Mouse (Mus musculus) CH12.LX (cell line): Measurements from ENCODE around the gene Gm20388.

Source experiments
- CTCF ChIP-seq, 2 experiments: IDR thresholded peaks in 1 of 2; conservative IDR thresholded peaks in 1 of 2; 2 replicates each; pipeline ENCODE4 v1.5.1; 2011 to 2012; ENCODE audit warnings: low read depth in 2 of 2, low read length in 2 of 2, improper control_type of control experiment in 1 of 2, inconsistent platforms in 1 of 2, mild to moderate bottlenecking in 1 of 2, moderate library complexity in 1 of 2
- GABPA ChIP-seq: IDR thresholded peaks from 2 replicates; pipeline ENCODE4 v1.6.1; 2012; ENCODE audit warnings: low read depth, low read length, improper control_type of control experiment, inconsistent platforms; ENCODE audit not compliant: insufficient replicate concordance
- MAFK ChIP-seq: IDR thresholded peaks from 2 replicates; pipeline ENCODE4 v1.6.1; 2011; ENCODE audit warnings: low read length, improper control_type of control experiment; ENCODE audit not compliant: insufficient replicate concordance
- MAX ChIP-seq: IDR thresholded peaks from 2 replicates; pipeline ENCODE4 v1.6.1; 2011; ENCODE audit warnings: low read length, improper control_type of control experiment
- MAZ ChIP-seq: IDR thresholded peaks from 2 replicates; pipeline ENCODE4 v1.6.1; 2012; ENCODE audit warnings: low read depth, mild to moderate bottlenecking, inconsistent platforms, low read length, improper control_type of control experiment, moderate library complexity
- MXI1 ChIP-seq: IDR thresholded peaks from 2 replicates; pipeline ENCODE4 v1.6.1; 2011; ENCODE audit warnings: mild to moderate bottlenecking, low read depth, low read length, improper control_type of control experiment
- MYC ChIP-seq: IDR thresholded peaks from 2 replicates; pipeline ENCODE4 v1.6.1; 2011; ENCODE audit warnings: low read depth, mild to moderate bottlenecking, improper control_type of control experiment, low read length
- POLR2A ChIP-seq: IDR thresholded peaks from 2 replicates; pipeline ENCODE4 v1.6.1; 2011; ENCODE audit warnings: low read depth, mild to moderate bottlenecking, improper control_type of control experiment, low read length
- POLR2AphosphoS2 ChIP-seq: IDR thresholded peaks from 2 replicates; pipeline ENCODE4 v1.6.1; 2011; ENCODE audit warnings: low read depth, low read length, improper control_type of control experiment
- RCOR1 ChIP-seq: conservative IDR thresholded peaks from 2 replicates; pipeline ENCODE4 v1.6.1; 2012; ENCODE audit warnings: low read depth, mild to moderate bottlenecking, inconsistent platforms, low read length, improper control_type of control experiment
- SMC3 ChIP-seq: IDR thresholded peaks from 2 replicates; pipeline ENCODE4 v1.6.1; 2011; ENCODE audit warnings: low read depth, low read length, improper control_type of control experiment
- USF1 ChIP-seq: IDR thresholded peaks from 2 replicates; pipeline ENCODE4 v1.6.1; 2014; ENCODE audit warnings: low read depth, mild to moderate bottlenecking, inconsistent platforms, low read length, improper control_type of control experiment
- ZKSCAN1 ChIP-seq: IDR thresholded peaks from 2 replicates; pipeline ENCODE4 v1.6.1; 2012; ENCODE audit warnings: low read depth, inconsistent platforms, low read length, improper control_type of control experiment, borderline replicate concordance
- ZNF384 ChIP-seq: IDR thresholded peaks from 2 replicates; pipeline ENCODE4 v1.6.1; 2012; ENCODE audit warnings: low read depth, low read length, improper control_type of control experiment, inconsistent platforms

DNA sequence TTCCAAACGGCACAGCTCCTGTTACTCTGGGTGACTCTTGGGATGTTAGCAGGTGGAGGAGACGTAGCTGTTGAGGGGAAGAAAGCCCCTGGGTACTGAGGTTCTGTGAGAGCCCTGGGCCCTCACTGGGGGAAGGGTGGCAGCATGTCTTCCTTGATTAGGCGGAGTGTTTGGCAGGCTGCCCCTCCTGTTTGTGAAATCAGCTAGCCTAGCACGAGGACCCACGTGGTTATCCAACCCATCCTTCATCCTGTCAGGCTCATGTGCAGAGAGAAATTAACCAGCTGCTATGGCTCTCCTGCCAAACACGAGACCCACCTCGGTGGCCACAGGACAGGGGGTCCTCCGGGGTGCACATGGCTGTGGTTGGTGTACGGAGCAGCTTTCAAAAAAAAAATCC is 2195.6 kb downstream of the Gm20388 start:
- TF ChIP-seq ZKSCAN1 (no peak), GABPA (no peak), ZNF384 (no peak), CTCF (conservative IDR thresholded peaks at IDR 0.05 in 1 of 2, IDR thresholded peaks at IDR 0.05 in 1 of 2; ENCODE audit: low read depth in 2 of 2, low read length in 2 of 2) (no peak), MAX (no peak), POLR2A (no peak), RCOR1 (no peak), MYC (no peak), MAZ (no peak), MAFK (no peak), SMC3 (no peak), POLR2AphosphoS2 (no peak), USF1 (no peak), MXI1 (no peak)
